Mouse (Mus musculus): Measurements from ENCODE around the gene Ttc21b.
"Not testable (repeated sequence)": the region's sequence is repeated elsewhere in the genome, so short reads cannot be mapped to it uniquely, and the experiment has no call there.

Ttc21b gene

DNA sequence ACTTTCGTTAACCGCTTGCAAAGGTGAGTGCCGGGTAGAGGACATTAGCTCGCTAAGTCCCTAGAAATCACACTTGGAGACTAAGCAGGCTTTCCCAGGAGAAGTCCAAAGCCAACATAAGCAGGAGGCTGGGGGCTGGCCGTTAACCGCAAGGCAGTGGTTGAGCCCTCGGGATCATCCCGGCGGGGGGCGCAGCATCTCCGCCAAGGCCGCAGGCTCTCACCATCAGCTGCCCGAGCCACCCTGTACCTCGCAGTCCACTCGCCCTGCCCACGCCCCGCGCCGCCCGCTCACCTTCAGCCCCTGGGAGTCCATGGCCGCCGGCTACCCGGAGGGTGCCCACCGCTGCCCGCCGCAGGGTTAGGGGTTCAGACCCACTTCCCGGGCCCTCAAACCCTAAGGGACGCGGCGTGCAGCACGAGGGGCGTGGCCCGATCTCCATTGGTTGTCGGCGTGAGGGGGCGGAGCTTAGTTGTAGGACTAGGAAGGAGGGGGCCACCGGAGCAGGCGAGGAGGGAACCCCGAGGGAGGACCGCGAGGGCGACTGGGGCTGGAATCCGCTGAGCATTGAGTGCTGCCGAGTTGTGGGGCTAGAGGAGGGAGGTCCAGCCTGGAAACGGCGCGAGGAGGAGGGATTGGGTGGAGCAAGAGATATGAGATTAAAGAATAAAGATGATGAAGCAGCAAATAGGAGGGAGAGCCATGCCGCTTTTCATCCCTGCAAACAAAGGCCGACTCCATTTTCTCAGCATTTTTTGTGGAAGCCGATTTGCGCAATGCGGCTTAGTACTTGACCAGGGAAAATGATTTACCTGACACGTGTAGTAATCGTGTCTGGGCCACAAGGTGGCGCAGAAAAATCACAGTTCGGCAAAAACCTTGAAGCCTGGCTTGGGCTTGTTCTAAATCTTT, at the start of gene Ttc21b:
Gene Ttc21b, minus strand, starts transcription at position 398 of the 912 bp plus-strand sequence.
- DNase-seq (ENCODE audit: low spot score in 2 of 2) = peak; percentile 94 to 95

DNA sequence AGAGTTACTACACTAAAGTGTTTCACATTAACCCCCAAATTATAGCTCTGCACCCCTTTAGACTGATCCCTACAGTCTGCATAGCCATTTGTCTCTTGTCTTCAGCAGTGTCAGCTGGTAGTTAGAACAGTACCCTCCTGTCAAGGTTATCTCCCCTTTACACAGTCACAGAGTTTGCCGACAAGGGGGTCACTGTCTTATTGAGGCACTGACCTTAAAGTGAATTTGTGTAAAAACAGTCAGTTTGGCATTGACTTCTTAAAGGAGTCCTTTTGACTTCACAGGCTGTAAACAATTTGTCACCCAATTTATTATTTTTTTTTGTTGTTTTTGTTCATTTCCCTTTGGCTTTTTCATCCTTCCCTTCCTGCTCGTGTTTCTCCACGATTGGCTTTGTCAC, 16.1 kb upstream of the Ttc21b start:
- no peak for DNase-seq (ENCODE audit: low spot score in 2 of 2)

GRCm38 (mm10) chr2:66244013-66244412, 12.4 kb downstream of the Ttc21b start:
- no peak for DNase-seq (ENCODE audit: low spot score in 2 of 2)

DNA sequence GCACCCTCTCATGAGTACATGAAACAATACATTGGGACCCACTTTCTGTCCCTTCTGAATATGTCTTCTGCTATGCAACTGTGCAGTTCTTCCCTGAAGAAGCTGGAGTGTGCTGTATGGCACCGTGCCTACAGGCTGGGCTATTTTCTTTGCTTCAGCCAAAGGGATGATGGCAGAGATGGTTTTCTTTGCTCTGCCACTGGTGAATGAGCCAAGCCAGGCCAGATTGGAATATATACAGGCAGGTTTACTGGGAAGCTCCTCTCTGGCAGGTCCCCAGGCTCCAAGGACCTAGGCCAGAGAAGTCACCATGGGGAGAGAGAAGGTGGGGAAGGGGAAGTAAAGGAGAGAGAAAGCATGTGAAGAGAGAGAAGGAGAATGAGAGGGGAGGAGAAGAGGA, 16.1 kb downstream of the Ttc21b start:
- DNase-seq (ENCODE audit: low spot score in 2 of 2) = no peak

DNA sequence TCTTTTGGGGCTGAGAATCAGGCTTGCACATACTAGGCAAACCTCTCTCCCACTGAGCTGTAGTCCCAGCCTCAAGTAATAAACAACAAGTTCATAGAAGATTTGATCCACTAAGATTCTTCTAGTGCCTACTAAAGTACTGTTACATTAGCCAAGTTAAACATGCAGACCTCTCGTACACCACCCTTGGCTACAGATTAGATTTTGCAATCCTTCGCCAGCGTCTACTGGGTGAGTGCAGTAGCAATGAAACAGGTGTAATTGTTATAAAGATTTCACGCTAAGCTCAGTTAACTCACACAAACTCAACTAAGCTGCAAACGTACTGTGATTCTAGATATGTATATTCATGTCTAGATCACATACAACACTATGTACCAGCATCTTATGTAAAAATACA, 17.5 kb downstream of the Ttc21b start:
- DNase-seq (ENCODE audit: low spot score in 2 of 2) = no peak

DNA sequence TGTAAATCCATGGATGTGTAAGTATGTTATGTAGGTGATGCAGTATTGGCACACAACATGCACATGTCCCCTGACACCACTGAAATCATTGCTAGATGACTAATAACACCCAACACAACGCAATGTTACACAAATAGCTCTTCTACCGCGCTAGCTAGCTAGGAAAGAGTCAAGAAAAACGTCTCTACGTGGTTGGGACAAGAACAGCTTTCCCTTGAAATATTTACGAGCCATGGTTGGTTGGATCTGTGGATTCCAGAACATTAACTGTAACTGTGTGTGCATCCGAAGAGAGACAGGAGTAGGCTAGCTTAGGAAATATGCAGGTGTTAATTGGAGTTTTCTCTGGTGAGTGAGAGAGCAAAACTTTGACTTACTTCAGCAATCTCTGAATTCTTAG, 35.5 kb downstream of the Ttc21b start:
- DNase-seq (ENCODE audit: low spot score in 2 of 2) = no peak

DNA sequence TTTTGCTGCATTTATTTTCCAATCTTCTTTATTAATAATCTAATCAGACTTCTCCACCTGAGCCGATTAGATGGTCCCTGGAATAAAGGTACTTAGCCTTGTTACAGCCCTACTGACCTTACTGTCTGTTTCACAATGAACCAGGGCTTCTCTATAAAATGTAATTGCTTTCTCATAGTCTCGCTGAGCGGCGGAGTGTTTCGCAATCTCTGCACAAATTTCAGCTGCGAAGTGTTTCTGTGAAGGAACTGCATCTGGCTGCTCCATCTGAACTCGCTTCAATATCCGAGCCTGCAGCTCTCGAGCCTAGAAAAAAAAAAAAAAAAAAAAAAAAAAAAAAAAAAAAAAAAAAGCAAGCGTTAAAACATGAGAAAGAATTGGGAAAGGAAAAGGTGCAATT, 46.5 kb downstream of the Ttc21b start:
- DNase-seq (ENCODE audit: low spot score in 2 of 2) = no peak

- no peak for DNase-seq (ENCODE audit: low spot score in 2 of 2)
Observed at GRCm38 (mm10) chr2:66209353-66209752, 47.1 kb downstream of the Ttc21b start.

DNA sequence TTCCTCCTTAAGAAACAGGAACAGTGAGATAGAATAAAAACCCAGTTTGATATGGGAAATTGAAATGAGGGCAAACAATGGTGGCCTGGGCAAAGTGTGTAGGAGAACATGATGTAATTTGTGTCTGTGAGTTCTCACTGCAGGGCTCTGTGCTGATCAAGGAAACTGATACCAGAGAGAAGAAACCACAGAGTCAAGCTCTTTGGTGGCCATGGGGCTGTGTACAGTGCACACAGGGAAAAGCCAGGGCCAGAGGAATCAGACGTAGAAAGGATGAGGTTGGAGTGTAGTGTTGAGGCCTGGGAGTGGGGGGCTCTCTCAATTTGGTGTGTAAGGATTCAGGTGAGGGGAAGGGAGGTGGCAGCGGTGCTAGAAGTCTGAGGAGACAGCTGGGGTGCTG, 49.6 kb downstream of the Ttc21b start:
- no peak for DNase-seq (ENCODE audit: low spot score in 2 of 2)

DNA sequence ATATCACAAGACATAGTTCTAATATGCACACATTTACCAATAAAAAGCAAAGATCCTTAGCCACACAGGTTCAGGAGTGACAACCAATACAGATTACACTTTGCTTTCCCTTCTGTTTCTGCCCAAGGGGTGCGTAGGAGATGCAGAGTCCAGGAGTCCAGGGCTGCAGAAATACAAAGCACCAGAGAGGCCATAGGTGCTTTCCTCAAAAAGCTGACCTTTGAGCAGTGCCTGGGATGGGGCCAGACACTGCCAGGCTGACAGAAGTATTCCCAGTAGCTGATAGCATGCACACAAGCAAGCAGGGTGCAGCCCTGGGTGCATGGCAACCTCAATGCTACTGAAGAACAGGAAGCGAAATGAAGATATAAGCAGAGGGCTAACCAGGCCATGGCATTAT, 52.2 kb downstream of the Ttc21b start:
- no peak for DNase-seq (ENCODE audit: low spot score in 2 of 2)

DNA sequence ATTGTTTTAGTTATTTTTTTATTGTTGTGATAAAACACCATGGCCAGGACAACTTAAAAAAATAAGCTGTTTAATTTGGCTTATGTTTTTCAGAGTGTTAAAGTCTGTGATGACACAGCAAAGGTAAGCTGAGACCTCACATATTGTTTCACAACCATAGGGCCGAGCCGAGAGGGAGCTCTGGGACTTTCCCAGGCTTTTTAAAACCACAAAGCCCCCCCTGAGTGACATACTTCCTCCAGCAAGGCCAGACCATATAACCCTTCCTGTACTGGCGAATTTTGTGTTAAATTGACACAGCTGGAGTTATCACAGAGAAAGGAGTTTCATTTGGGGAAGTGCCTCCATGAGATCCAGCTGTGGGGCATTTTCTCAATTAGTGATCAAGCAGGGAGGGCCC, 56.2 kb downstream of the Ttc21b start:
- no peak for DNase-seq (ENCODE audit: low spot score in 2 of 2)

GRCm38 (mm10) chr2:66191691-66192100, 64.7 kb downstream of the Ttc21b start:
- DNase-seq (ENCODE audit: low spot score in 2 of 2) = no peak

DNA sequence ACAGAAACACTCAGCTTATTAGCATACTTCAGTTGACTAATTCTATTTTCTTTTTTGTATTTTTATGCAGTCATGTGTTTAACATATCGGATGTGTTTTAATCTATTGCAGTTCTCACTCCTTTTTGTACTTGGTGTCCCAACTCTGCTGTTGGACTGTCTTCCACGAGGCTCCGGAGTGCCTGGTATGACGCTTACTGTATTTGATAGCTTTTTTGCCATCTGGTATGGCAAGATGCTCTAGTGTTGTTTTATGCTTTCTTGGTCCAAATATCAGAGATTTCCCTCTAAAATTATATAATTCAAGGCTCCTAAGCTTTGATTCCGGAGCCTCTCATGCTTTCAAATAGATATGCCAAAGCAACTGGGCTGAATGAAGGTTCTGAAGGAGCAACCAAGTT, 66.3 kb downstream of the Ttc21b start:
- DNase-seq (ENCODE audit: low spot score in 2 of 2) = no peak

DNA sequence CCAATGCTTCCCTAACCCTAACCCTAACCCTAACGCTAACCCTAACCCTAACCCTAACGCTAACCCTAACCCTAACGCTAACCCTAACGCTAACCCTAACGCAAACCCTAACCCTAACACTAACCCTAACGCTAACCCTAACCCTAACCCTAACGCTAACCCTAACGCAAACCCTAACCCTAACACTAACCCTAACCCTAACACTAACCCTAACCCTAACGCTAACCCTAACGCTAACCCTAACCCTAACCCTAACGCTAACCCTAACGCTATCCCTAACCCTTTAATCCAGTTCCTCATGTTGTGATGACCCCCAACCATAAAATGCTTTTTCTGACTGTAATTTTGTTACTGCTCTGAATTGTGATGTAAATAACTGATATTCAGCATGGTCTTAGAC, 67.2 kb downstream of the Ttc21b start:
- not testable (repeated sequence) for DNase-seq (ENCODE audit: low spot score in 2 of 2)

DNA sequence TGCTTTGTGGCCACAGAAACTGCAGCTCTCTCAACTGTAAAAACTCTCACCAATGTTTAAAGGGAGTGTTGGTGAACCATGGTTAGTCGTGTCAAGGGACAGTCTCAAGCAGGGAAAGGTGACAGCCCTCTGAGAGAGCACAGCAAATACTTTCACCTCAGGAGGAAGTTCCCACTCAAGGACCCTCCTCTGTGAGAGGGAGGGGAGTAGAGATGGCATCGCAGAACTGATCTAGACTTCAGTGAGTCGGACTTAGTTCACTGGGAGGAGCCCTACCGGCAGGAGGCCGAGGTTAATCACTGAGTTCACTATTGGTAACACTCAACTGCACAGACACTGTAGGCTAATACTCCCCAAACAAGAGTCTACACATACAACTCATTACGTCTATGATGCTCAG, 68.9 kb downstream of the Ttc21b start:
- no peak for DNase-seq (ENCODE audit: low spot score in 2 of 2)

DNA sequence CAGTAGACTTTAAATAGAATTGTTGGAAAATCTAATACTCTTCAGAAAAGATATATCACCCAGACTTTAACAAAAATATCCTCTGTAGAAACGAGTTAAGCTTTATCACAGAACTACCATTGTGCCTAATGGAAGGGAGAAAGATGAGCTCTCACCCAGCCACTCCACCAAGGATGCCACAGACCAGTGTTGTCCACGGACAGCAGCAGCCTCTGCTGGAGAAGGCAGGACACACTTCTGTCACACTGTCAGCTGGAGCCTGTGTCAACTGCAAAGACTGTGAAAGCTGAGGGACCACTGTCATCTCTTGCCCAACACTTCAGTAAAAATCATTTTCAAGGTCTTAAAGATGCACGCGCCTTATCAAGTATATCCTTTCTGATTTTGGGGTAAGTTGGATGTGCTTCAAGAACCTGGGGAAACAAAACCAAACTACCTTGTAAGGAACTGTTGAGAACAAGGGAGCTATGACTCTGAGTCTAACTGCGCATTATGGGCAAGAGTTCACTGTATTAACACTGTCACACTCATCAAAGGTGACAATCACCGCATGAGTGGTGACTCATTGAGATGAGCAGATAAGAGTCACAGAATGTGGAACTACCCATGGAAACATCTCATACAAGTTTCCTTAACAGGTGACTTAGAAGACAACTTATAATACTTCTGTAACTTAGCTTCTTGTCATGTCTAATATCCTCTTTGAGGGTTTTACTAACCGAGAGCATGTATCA, 71.8 kb downstream of the Ttc21b start:
- DNase-seq (ENCODE audit: low spot score in 2 of 2) = no peak

GRCm38 (mm10) chr2:66180293-66180692, 76.1 kb downstream of the Ttc21b start:
- DNase-seq (ENCODE audit: low spot score in 2 of 2) = no peak

- no peak for DNase-seq (ENCODE audit: low spot score in 2 of 2)
Observed at GRCm38 (mm10) chr2:66179782-66180181, 76.6 kb downstream of the Ttc21b start.

- DNase-seq (ENCODE audit: low spot score in 2 of 2) = no peak
Observed at GRCm38 (mm10) chr2:66178848-66179215, 77.6 kb downstream of the Ttc21b start.

- no peak for DNase-seq (ENCODE audit: low spot score in 2 of 2)
Observed at GRCm38 (mm10) chr2:66177886-66178847, 78.2 kb downstream of the Ttc21b start.

GRCm38 (mm10) chr2:66177017-66177416, 79.4 kb downstream of the Ttc21b start:
- DNase-seq (ENCODE audit: low spot score in 2 of 2) = no peak

GRCm38 (mm10) chr2:66173134-66173533, 83.3 kb downstream of the Ttc21b start:
- DNase-seq (ENCODE audit: low spot score in 2 of 2) = no peak

All from thymus, postnatal 10 days (tissue).